Mouse (Mus musculus): Measurements from ENCODE around the gene Prom1. TPM values are rescaled to one million over a fixed set of nuclear protein-coding genes. Genes with fewer than 3 reads are reported as not detected.

Gene Prom1
- total RNA-seq, 1 experiment from 2014 or later: 3.3 TPM

DNA sequence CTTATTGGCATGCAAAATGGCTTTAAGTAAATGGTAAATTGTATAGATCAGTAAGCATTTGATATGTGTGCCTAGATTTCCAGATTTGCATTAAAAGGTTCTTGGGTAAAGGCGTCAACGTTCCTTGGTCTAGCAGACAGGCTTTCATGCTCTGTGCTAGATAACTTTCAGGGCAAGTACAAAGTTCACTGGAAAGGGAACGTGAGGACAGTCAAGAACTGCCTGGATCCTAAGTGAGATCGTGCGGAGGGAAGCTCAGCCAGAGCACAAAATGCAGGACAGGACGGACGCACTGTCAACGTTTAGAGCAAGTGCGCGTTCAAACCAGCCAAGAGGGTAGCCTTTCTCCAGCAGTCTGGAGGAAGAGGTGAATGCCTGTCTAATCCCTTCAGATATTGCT lies 5.7 kb downstream of the Prom1 start:
- no peak for ATAC-seq (replicated peaks in 1 of 2; ENCODE audit: insufficient read depth in 1 of 2, low FRiP score in 2 of 2, low TSS enrichment in 1 of 2, low read depth in 1 of 2, poor library complexity in 2 of 2, severe bottlenecking in 2 of 2)

- no peak for ATAC-seq (replicated peaks in 1 of 2; ENCODE audit: insufficient read depth in 1 of 2, low FRiP score in 2 of 2, low TSS enrichment in 1 of 2, low read depth in 1 of 2, poor library complexity in 2 of 2, severe bottlenecking in 2 of 2)
These were observed 6.1 kb downstream of the Prom1 start for GRCm38 (mm10) chr5:44095697-44096096.

GRCm38 (mm10) chr5:44087034-44087433 lies 14.8 kb downstream of the Prom1 start:
- no peak for ATAC-seq (replicated peaks in 1 of 2; ENCODE audit: insufficient read depth in 1 of 2, low FRiP score in 2 of 2, low TSS enrichment in 1 of 2, low read depth in 1 of 2, poor library complexity in 2 of 2, severe bottlenecking in 2 of 2)

GRCm38 (mm10) chr5:44085871-44086270 lies 16.0 kb downstream of the Prom1 start:
- ATAC-seq (replicated peaks in 1 of 2; ENCODE audit: insufficient read depth in 1 of 2, low FRiP score in 2 of 2, low TSS enrichment in 1 of 2, low read depth in 1 of 2, poor library complexity in 2 of 2, severe bottlenecking in 2 of 2): no peak

DNA sequence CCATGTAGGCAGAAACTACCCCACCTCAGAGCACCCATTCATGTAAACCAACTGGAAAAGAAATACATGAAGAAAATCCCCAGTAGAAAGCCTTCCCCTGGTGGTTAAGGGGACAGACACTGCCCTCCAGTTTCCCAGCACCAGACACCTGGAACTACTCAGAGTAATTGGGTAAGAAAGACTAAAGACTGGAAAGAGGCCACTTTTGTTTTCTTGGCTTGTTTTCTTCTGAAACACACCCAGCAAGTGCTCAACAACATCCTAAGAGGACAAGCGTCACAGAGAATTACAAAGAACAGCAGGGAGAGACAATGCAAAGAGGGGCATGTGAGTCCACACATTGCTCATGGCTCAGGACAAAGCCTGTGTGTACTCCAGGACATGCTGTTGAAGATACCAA lies 20.7 kb downstream of the Prom1 start:
- ATAC-seq (replicated peaks in 1 of 2; ENCODE audit: insufficient read depth in 1 of 2, low FRiP score in 2 of 2, low TSS enrichment in 1 of 2, low read depth in 1 of 2, poor library complexity in 2 of 2, severe bottlenecking in 2 of 2): no peak

DNA sequence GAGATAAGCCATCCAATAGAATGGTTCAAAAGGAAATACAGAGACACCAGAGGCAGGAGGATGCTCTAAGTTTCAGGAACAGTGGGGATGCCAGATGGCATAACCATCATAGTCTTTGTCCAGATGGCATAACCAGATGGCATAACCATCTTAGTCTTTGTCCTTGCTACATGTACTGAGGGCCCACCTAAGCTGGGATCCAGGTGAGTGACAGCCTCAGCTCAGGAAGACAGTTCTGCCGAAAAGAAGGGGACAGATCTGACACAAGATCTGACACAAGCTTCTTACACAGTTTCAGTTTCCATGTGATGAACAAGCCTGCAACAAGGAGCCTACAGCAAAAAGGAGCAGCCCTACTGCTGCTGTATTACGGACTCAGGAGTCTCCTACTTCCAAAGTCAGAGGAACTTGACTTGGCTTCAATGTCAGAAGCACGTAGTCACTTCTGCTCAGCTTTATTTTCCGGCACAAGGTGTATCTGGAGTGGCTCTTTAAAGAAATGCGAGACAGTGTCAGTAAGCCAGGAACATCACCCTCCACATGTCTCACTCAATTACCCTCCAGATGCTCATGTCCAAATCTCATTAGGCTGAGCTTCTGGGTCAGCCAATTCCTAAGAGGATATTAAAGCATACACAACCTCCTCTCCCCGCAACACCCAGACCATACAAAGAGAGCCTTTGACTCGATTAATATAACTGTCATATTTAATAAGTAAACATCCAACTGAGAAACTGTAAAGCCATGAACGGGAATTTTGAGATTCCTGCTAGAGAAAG lies 21.4 kb downstream of the Prom1 start:
- ATAC-seq (replicated peaks in 1 of 2; ENCODE audit: insufficient read depth in 1 of 2, low FRiP score in 2 of 2, low TSS enrichment in 1 of 2, low read depth in 1 of 2, poor library complexity in 2 of 2, severe bottlenecking in 2 of 2): no peak

DNA sequence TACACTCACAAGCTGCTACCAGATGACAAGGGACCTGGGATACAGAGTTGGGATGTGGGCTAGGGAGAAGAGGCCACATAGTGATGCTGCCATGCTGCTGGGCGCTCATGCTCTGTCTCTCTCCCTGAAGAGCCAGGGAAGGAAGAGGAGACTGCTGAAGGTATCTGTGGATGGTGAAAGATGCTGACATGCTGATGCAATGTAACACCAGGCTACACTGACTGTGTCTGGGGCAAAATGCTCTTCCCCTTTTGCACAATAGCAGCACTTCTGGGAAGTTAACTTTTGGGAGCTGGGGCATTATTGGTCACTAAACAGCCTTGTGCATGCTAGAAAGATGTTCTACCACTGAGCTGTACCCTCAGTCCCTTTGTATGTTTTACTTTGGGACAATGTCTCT lies 26.4 kb downstream of the Prom1 start:
- ATAC-seq (replicated peaks in 1 of 2; ENCODE audit: insufficient read depth in 1 of 2, low FRiP score in 2 of 2, low TSS enrichment in 1 of 2, low read depth in 1 of 2, poor library complexity in 2 of 2, severe bottlenecking in 2 of 2): peak in 1 of 2 experiments; percentile 64; a peak in 2 of 4 replicates

- peak in 1 of 2 experiments; percentile 29; a peak in 1 of 4 replicates for ATAC-seq (replicated peaks in 1 of 2; ENCODE audit: insufficient read depth in 1 of 2, low FRiP score in 2 of 2, low TSS enrichment in 1 of 2, low read depth in 1 of 2, poor library complexity in 2 of 2, severe bottlenecking in 2 of 2)
These were observed 28.2 kb downstream of the Prom1 start for GRCm38 (mm10) chr5:44073634-44074033.

- no peak for ATAC-seq (replicated peaks in 1 of 2; ENCODE audit: insufficient read depth in 1 of 2, low FRiP score in 2 of 2, low TSS enrichment in 1 of 2, low read depth in 1 of 2, poor library complexity in 2 of 2, severe bottlenecking in 2 of 2)
These were observed 31.2 kb downstream of the Prom1 start for GRCm38 (mm10) chr5:44070529-44071133.

DNA sequence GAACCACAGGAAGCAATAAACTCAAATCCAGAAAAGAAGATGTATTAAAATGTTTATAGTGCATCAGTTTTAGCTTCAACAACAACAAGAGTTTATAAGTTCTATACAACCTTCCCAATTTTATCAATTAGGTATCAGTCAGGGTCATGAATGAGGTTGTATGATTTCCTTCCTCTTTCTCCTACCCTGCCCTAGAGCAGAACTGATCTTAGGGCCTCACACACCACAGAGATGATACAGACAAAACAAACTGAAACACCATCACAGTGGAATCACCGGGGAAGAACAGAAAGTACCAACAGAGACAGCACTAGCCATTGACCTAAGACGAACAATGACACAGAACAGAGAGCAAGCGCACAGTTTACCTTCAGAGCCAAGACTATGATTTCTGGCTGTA lies 43.6 kb downstream of the Prom1 start:
- ATAC-seq (replicated peaks in 1 of 2; ENCODE audit: insufficient read depth in 1 of 2, low FRiP score in 2 of 2, low TSS enrichment in 1 of 2, low read depth in 1 of 2, poor library complexity in 2 of 2, severe bottlenecking in 2 of 2): 0 out of 4 replicates have a peak, but pooled peaks of 1 of the 2 experiments have one; percentile 42

- no peak for ATAC-seq (replicated peaks in 1 of 2; ENCODE audit: insufficient read depth in 1 of 2, low FRiP score in 2 of 2, low TSS enrichment in 1 of 2, low read depth in 1 of 2, poor library complexity in 2 of 2, severe bottlenecking in 2 of 2)
These were observed 51.6 kb downstream of the Prom1 start for GRCm38 (mm10) chr5:44050213-44050612.

DNA sequence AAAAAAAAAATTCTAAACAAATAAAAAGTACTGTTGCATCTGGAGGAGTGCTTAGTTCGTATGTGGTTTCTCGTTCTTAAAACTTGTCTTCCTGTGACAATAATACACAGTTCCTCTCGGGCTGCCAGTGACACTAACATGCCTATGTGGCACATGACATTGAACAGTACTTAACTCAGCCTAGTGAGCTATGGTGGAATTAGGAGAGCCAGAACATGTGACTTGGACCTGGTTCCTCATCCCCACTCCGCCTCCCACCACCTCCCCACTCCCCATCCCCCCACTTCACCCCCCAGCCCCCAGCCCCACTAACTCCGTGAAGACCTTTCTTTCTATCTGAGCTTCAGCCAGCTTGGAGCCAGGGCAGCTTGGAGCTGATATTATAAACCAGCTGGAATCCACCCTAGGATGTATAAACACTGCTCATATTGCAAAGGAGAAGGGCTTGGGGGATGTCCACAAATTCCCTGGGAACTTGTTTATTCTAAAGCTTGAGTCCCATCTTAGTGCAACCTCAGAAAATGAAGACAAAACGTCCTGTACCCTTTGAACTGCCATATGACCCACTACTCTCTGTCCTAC lies 52.3 kb downstream of the Prom1 start:
- no peak for ATAC-seq (replicated peaks in 1 of 2; ENCODE audit: insufficient read depth in 1 of 2, low FRiP score in 2 of 2, low TSS enrichment in 1 of 2, low read depth in 1 of 2, poor library complexity in 2 of 2, severe bottlenecking in 2 of 2)

DNA sequence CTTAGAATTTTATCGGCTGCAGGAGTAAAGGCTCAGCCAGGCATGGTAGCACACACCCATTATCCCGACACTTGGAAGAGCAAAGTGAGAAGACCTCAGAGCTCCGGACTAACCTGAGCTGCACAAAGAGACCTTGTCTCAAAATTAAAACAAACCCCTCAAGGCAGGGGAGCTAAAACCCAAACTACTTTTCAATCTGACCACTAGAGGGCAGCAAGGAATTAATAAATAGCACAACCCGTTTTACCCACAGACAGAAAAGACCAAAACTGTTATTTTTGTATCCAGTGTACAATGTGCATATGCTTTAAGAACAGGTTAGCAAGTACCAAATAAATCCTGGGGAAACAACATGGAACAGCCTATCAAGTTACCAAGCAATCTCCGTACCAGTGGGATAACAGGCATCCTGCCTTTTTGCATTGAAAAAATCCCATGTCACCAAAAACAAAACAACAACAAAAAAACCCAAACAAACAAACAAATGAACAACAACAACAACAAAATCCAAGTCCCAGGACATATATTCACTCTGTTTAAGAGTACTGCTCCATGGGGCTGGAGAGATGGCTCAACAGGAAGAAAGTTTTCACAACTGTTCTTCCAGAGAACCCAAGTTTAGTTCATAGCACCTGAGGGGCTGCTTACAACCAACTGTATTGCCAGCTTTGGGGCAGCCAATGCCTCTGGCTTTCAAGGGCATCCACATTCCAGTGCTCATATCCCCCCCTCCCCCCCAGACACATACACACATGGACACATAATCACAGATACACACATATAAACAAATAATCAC lies 53.1 kb downstream of the Prom1 start:
- ATAC-seq (replicated peaks in 1 of 2; ENCODE audit: insufficient read depth in 1 of 2, low FRiP score in 2 of 2, low TSS enrichment in 1 of 2, low read depth in 1 of 2, poor library complexity in 2 of 2, severe bottlenecking in 2 of 2): no peak; a peak in 1 of 4 replicates

DNA sequence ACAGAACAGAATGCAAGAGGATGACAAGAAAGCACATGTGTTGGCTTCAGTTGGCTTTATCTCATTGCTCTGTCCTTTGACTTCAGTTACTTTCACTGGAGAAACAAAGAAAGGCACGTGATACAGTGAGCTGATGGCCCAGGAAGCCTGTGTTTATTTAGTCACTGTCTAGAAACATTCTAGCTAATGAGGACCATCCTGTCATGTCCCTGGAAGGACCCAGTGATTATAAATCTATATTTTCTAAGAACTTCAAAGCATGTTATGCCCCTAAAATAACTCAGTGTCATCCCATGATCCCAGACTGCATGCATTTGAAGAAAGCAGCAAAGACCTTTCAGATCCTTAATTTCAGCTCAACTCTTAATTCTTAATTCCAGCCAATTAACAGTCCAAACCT lies 60.1 kb downstream of the Prom1 start:
- no peak for ATAC-seq (replicated peaks in 1 of 2; ENCODE audit: insufficient read depth in 1 of 2, low FRiP score in 2 of 2, low TSS enrichment in 1 of 2, low read depth in 1 of 2, poor library complexity in 2 of 2, severe bottlenecking in 2 of 2)

- no peak for ATAC-seq (replicated peaks in 1 of 2; ENCODE audit: insufficient read depth in 1 of 2, low FRiP score in 2 of 2, low TSS enrichment in 1 of 2, low read depth in 1 of 2, poor library complexity in 2 of 2, severe bottlenecking in 2 of 2)
These were observed 60.8 kb downstream of the Prom1 start for GRCm38 (mm10) chr5:44041056-44041455.

DNA sequence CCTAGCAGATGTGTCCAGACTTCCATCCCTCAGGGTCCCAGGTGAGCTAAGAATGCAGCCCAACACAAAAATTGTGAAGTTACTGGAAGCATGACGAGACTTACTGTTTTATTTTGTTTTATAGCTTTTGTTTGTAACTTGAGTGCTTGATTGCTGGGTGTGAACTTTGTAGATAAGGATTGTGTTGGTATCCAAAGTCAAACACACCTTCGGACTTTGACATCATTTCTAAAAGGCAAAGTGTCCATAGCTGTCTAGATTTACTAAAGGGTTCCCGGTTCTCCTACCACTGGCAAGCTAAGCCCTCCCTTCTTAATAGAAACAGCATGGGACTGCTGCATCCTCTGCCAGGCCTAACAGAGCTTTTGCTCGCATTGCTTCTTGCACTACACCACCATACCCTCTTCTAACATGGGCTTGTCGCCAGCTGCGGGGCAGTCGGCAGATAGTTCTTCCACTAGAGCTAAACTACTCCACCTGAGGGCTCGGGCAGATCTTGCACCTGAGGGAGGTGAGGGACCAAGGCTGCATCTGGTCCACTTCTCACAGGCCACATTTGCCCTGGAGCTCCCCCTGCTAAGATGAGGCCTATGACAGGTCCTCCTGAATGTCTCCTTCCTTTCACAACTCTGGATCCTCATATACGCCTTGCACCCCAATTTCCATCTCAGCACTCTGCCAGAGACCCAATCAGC lies 103.4 kb downstream of the Prom1 start:
- ATAC-seq (replicated peaks in 1 of 2; ENCODE audit: insufficient read depth in 1 of 2, low FRiP score in 2 of 2, low TSS enrichment in 1 of 2, low read depth in 1 of 2, poor library complexity in 2 of 2, severe bottlenecking in 2 of 2): no peak

GRCm38 (mm10) chr5:43997626-43998025 lies 104.2 kb downstream of the Prom1 start:
- no peak for ATAC-seq (replicated peaks in 1 of 2; ENCODE audit: insufficient read depth in 1 of 2, low FRiP score in 2 of 2, low TSS enrichment in 1 of 2, low read depth in 1 of 2, poor library complexity in 2 of 2, severe bottlenecking in 2 of 2)

Data from hematopoietic stem cell, adult 5-6 weeks (primary cell).